Mouse (Mus musculus) lung, postnatal 0 days (tissue): Measurements from ENCODE around the gene Ddx1.

Experiments
- CTCF ChIP-seq: IDR thresholded peaks from 2 replicates; pipeline ENCODE4 v1.5.1; 2016; ENCODE audit warnings: antibody characterized with exemption, mild to moderate bottlenecking
- EP300 ChIP-seq: IDR thresholded peaks from 2 replicates; pipeline ENCODE4 v1.6.1; 2016; ENCODE audit warnings: antibody characterized with exemption, mild to moderate bottlenecking, control low read depth

DNA sequence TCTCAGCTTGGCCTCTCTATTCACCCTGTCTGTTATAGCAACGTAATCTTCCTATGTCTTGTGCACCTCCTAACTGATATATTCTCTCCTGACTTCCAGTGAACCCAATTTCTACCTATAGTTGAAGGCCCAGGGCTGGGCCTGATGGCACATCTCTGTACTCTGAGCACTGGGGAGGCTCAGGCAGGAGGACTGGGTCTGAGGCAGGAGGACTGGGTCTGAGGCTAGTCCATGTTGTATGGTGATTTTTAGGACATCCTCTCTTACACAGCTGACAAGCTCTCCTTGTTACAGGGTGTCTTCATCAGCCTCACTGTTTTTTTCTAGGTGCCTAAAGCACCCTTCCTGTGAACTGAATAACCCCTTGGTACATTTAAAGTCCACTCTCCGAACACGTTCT lies 19.4 kb upstream of the Ddx1 start:
- TF ChIP-seq CTCF (no peak), EP300 (no peak)
